Mouse (Mus musculus): ENCODE measurements at regions not wholly inside any gene's neighbourhood (a gene's known extent, or its start where the extent isn't known, plus 50 kb on each side); places are given as distances from the start of the nearest gene placed in this dataset.

DNA sequence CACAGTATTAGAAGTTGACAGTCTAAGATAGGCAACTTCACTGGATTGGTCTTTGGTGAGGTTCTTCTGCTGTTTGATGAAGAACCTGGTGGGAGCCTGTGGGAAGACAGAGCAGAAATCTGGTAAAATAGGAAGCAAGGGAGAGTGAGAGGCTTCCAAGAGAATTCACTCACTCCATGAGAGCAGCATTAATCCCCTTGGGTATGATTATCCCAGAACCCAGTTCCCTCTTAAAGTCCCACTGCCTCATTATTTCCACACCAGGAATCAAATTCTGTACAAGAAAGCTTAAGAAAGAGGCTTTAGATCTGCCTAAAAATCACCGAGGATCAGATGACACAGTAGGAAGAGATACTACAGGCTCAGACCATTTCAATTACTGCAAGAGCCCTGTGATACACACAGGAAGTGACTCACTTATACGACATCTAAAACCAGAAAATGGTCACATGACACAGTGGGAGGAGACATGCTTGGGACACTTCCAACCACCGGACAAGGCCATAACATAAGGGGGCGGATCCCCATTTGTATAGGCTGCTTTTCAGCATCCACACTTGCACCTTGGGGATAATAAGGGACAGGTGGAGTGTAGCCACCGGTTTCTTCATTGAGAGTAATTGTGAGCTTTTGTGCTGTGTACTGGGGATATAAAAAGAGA lies 168.2 kb downstream of the Cemip2 start:
- H3K27ac ChIP-seq (ENCODE audit: insufficient read depth, low read depth, low read length) = peak overlapping the region; percentile 91

DNA sequence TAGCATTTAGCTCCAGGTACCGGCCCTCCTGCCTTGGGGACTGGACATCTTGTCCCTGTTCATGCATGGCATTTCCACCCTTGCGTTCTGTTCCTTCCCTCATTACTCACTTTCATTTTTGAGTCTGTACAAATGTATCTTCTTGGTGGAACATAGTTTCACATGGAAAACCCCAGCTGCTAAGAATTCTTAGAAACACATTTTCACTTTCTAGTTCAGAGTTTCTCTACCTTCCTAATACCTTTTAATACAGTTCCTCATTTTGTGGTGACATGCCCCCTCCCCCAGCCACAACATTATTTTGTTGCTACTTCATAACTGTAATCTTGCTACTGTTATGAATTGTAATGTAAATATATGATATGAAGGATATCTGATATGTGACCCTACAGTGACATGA lies 169.9 kb downstream of the Cemip2 start:
- TF ChIP-seq POLR2A (IDR thresholded peaks at IDR 0.05; ENCODE audit: borderline replicate concordance, low read depth, low read length) (no peak), CTCF (IDR thresholded peaks at IDR 0.05; ENCODE audit: low read depth, low read length) (no peak)
- Histone ChIP-seq H3K4me3 (ENCODE audit: insufficient read depth, low read length) (no peak overlapping the region), H3K4me1 (ENCODE audit: control insufficient read depth, insufficient read depth, low read length) (peaks cover 20% of the 10 kb centered on the region), H3K27ac (ENCODE audit: insufficient read depth, low read depth, low read length) (no peak overlapping the region)

More for the DNA sequence above, 168.2 kb downstream of the Cemip2 start:
- no peak for TF ChIP-seq POLR2A (IDR thresholded peaks at IDR 0.05; ENCODE audit: borderline replicate concordance, low read depth, low read length)
- TF ChIP-seq CTCF (IDR thresholded peaks at IDR 0.05; ENCODE audit: low read depth, low read length) = no peak
- peak overlapping the region; percentile 22; the same call in 1 of the 2 replicates for H3K4me3 ChIP-seq (ENCODE audit: insufficient read depth, low read length)
- H3K4me1 ChIP-seq (ENCODE audit: control insufficient read depth, insufficient read depth, low read length) = peaks cover 33% of the 10 kb centered on the region

DNA sequence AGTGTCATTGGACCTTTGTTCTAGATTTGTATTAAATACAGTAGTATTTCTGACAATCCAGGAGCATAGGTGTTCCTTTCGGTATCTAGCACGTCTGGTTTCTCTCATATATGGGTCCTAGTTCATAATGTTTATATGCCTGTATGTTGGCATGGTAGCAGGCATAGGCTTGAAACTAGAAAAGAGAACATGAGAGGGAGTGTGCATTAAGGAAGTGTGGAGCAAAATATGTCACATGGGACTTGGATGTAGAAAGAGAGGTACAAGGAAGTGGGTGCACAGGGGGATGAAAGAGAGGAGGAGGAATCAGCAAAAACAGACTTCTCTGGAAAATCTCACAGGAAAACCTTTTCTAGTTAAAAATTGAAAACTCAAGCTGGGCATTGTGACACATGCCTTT lies 176.2 kb upstream of the Trpm3 start:
- H3K27ac ChIP-seq (ENCODE audit: insufficient read depth, low read depth, low read length) = no peak overlapping the region
- no peak overlapping the region for H3K4me3 ChIP-seq (ENCODE audit: insufficient read depth, low read length)
- peaks cover 4% of the 10 kb centered on the region for H3K4me1 ChIP-seq (ENCODE audit: control insufficient read depth, insufficient read depth, low read length)
- TF ChIP-seq CTCF (IDR thresholded peaks at IDR 0.05; ENCODE audit: low read depth, low read length) (no peak), POLR2A (IDR thresholded peaks at IDR 0.05; ENCODE audit: borderline replicate concordance, low read depth, low read length) (no peak)

DNA sequence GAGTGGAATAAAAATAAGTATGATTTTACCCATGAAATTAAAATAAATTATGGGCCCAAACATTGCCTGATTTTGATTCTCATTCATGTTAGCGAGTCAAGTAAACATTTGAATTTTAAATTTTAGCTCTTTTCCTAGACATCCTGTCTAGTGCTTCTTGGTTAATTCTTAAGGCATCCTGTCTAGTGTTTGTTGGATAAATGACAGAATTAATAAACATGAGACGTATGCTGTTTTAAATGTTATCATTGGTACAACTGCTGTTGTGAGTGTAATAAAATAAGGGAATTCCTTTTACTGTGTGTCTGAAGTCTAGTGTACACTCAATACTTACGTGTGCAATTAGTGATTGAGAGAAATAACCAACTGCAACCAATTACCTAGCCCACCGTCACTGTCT lies 149.0 kb upstream of the Trpm3 start:
- TF ChIP-seq CTCF (IDR thresholded peaks at IDR 0.05; ENCODE audit: low read depth, low read length) = no peak
- Histone ChIP-seq H3K4me1 (ENCODE audit: control insufficient read depth, insufficient read depth, low read length) (peaks cover 4% of the 10 kb centered on the region), H3K4me3 (ENCODE audit: insufficient read depth, low read length) (no peak overlapping the region), H3K27ac (ENCODE audit: insufficient read depth, low read depth, low read length) (no peak overlapping the region)

DNA sequence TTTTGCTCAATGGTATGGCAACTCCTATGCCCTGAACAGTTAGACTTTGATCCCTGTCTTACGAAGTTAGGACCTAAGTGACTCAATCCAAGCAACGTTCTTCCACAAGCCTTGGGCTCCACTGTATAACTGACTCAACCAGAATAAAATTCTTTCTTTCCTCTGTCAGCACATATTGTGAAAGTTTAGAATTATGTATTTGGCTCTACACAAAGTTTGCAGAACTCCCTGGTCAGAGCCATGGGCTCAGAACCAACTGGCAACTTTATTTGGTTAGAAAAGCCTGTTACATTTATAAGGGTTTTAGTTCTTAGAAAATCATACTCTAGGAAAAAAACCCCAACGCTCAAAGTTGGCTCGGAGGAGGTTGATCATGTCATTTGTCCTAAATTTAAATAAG lies 147.9 kb upstream of the Trpm3 start:
- H3K4me3 ChIP-seq (ENCODE audit: insufficient read depth, low read length) = no peak overlapping the region
- H3K27ac ChIP-seq (ENCODE audit: insufficient read depth, low read depth, low read length) = no peak overlapping the region
- TF ChIP-seq CTCF (IDR thresholded peaks at IDR 0.05; ENCODE audit: low read depth, low read length) (no peak), POLR2A (IDR thresholded peaks at IDR 0.05; ENCODE audit: borderline replicate concordance, low read depth, low read length) (no peak)
- H3K4me1 ChIP-seq (ENCODE audit: control insufficient read depth, insufficient read depth, low read length) = peaks cover 4% of the 10 kb centered on the region

DNA sequence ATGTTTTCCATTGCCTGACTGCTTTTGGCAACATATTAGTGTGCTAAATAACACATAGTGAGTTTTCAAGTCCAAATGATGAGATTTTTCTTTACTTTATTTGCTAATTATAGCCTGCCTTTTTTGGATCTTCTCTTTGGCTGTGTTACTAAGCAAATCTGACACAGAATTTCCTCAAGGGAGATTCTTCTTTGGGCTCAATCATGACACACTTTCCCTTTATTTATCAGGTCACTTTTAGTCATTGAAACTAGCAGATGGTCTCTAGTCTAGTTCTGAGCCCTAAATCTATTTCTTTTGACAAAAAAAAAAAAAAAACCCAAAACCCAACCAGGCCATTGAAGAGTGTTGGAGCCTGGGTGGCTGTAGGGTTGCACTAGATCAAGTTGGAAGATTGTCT lies 147.4 kb upstream of the Trpm3 start:
- no peak for TF ChIP-seq POLR2A (IDR thresholded peaks at IDR 0.05; ENCODE audit: borderline replicate concordance, low read depth, low read length)
- no peak for TF ChIP-seq CTCF (IDR thresholded peaks at IDR 0.05; ENCODE audit: low read depth, low read length)
- peaks cover 4% of the 10 kb centered on the region for H3K4me1 ChIP-seq (ENCODE audit: control insufficient read depth, insufficient read depth, low read length)
- no peak overlapping the region for H3K4me3 ChIP-seq (ENCODE audit: insufficient read depth, low read length)
- H3K27ac ChIP-seq (ENCODE audit: insufficient read depth, low read depth, low read length) = no peak overlapping the region

DNA sequence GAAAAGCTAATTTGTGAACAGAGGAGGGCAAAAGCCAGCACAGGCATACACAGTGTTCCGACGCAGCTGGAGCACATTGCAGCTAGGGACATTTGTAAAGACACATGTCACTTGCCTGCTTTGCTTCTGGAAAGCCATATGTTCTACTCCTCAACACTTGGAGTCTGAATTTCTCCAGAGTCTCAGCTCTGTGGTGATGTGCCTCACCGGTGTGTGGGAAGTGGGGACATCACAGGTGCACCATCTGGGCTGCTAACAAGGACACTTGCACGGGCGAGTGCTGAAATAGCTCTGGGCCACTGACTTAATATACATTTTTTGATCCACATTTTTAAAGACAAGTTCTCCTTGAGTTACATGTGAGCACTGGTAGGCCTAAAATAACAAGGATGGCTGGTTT lies 139.2 kb upstream of the Trpm3 start:
- Histone ChIP-seq H3K4me1 (ENCODE audit: control insufficient read depth, insufficient read depth, low read length) (no peaks in the 10 kb centered on the region), H3K4me3 (ENCODE audit: insufficient read depth, low read length) (no peak overlapping the region), H3K27ac (ENCODE audit: insufficient read depth, low read depth, low read length) (no peak overlapping the region)
- TF ChIP-seq CTCF (IDR thresholded peaks at IDR 0.05; ENCODE audit: low read depth, low read length) (no peak), POLR2A (IDR thresholded peaks at IDR 0.05; ENCODE audit: borderline replicate concordance, low read depth, low read length) (no peak)

DNA sequence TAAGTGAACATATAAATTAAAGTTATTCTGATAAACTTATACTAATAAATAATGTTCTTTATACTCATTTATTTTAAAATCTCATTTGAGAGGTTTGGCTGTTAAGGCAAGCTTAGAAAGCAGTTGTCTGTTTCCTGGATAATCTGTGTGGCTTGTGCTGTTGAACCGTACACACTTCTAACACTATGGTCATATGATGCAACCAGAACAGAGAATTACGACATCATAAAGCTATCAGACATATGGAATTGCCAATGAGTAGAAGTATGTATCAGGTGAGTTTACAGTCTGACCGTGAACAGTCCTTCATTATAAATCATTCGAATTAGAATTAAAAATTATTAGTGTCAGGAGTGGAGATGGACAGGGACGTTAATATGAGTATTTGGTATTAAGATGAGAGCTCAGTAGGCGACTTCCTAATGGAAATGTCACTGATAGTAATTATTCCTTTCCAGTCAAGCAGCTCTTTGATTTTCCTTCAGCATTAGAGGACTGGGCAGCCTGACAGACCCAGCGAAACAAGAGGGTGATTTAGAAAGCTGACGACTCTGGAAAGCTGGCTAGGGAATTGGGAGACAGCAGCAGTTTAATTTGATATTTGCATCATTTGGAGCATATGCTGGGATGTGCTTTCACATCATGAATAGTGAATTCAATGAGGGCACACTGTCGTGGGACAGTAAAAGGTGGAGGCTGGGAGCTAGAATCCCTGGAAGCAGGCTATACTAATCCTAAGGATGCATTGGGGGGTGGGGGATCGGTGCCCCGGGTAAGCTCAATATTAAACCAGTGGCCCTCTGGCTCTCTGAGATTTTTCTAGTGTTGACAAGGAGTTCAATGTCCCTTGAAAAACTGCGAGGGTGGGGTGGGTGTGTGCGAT lies 130.6 kb upstream of the Trpm3 start:
- Histone ChIP-seq H3K4me3 (ENCODE audit: insufficient read depth, low read length) (no peak overlapping the region), H3K4me1 (ENCODE audit: control insufficient read depth, insufficient read depth, low read length) (no peaks in the 10 kb centered on the region), H3K27ac (ENCODE audit: insufficient read depth, low read depth, low read length) (no peak overlapping the region)
- TF ChIP-seq CTCF (IDR thresholded peaks at IDR 0.05; ENCODE audit: low read depth, low read length) (no peak), POLR2A (IDR thresholded peaks at IDR 0.05; ENCODE audit: borderline replicate concordance, low read depth, low read length) (no peak)

DNA sequence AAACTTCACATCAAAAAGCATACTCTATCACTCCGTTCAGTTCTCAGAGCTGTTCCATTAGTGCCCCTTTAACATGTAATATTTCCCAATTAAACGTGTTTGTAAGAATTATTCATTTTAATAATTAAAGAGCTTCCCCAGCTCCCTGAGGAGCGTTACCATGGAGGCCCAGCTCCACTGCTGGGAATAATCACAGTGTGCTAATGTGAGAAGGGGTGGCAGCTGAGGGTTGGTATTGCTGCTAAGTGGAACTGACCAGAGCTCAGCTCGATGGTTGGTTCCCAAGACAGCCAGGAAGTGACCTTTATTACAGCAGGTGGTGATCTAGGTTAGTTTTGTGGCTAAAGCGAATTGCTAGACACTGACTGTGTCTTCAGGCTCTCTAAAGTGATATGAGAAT lies 128.6 kb upstream of the Trpm3 start:
- H3K27ac ChIP-seq (ENCODE audit: insufficient read depth, low read depth, low read length) = no peak overlapping the region
- TF ChIP-seq CTCF (IDR thresholded peaks at IDR 0.05; ENCODE audit: low read depth, low read length) (no peak), POLR2A (IDR thresholded peaks at IDR 0.05; ENCODE audit: borderline replicate concordance, low read depth, low read length) (no peak)
- no peak overlapping the region for H3K4me3 ChIP-seq (ENCODE audit: insufficient read depth, low read length)
- no peaks in the 10 kb centered on the region for H3K4me1 ChIP-seq (ENCODE audit: control insufficient read depth, insufficient read depth, low read length)
